Mouse (Mus musculus): Measurements from ENCODE around the gene Sh3rf1.

Gene Sh3rf1

GRCm38 (mm10) chr8:61322462-61322861, 98.8 kb downstream of the Sh3rf1 start:
- no peak for DNase-seq (ENCODE audit: low spot score)

DNA sequence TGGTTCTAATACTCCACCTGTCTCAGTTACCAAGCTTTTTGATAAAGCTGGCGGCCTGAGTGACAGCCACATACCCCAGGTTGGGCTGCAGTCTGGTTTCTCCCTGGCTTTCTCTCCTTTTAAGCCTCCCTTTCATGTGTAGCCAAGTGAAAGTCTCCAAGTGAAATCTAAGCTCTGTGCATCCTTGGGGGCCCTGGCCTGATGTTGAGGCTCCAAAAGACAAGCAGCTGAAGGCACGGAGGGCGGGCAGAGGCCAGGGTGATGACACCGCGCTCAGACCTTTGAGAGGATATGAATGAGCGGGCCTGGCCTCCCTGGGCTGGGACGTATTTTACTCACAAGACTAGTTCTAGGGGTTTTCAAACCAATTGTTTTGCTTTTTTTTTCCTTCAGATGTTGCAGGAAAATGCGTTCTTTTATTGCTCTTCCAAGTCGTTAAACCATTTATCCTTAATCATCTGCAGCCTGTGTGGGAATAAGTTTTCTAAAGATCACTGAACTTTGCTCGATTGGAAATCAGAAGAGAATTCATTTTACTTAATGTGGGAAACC, 100.8 kb downstream of the Sh3rf1 start:
- no peak for DNase-seq (ENCODE audit: low spot score)

DNA sequence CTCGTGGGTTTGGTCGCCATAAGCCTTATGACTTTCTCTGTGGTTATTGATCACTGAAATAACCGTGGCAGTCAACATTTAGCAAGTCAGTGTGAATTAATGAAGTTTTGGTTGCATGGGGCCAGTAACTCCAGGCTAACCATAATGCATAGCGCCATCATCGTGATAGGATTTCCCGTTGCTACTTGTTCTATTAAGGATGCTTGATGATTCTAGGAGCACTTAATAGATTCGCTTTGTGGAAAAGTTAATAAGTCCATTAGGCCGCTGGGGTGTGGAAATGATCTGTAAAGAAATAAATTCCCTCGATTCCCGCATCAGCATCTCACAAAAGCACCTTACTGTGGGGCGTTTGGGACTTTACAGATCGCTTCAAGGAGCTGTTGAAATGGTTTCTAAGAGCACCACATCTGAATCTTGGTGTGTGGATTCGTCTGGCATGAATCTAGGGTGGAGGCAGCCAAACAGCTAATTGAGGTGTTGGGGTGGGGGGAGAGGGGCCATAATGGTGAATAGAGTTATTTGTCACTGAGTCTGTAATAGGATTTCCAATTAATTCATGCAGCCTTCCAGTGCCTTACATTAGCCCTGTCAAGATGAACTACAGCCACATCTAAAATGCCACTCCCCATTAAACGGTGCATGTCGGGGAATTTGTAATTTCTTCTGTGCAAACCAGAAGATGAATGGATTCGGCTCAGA, 101.5 kb downstream of the Sh3rf1 start:
- DNase-seq (ENCODE audit: low spot score), result no peak

DNA sequence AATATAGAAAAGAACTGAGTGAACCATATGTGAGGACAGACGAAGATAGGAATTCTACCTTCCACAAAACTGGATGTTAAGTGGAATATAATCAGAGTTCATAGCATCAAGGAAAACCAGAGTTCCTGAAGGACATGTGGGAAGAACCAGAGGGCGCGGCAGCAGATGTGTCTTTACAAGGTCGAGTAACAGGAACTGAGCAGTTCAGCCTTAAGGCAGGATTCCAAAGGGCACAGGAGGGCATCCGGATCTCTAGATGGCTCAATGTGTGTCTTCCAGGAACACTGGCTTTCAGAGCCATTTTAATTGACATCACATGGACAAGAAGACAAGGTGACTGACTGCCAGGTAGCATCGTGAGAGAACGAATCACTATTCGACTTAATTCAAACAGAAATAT, 102.6 kb downstream of the Sh3rf1 start:
- no peak for DNase-seq (ENCODE audit: low spot score)

DNA sequence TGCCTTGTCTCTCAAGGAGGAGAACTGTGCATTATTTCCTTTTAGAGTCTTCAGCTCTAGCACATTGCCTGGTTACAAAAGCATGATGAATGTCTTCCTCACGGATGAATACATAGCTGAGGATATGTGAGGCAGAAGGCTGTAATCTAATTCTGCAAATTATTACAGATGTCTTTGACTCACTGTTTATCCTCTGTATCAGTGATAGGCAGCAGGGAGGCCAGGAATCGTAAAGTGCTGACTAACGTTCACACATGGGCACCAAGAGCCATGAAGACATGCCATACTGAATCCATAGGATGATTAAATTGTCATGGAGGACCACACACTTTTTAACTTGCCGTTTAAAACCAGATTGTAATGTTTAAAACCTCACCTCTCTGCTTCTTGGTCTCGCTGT, 103.7 kb downstream of the Sh3rf1 start:
- no peak for DNase-seq (ENCODE audit: low spot score)

DNA sequence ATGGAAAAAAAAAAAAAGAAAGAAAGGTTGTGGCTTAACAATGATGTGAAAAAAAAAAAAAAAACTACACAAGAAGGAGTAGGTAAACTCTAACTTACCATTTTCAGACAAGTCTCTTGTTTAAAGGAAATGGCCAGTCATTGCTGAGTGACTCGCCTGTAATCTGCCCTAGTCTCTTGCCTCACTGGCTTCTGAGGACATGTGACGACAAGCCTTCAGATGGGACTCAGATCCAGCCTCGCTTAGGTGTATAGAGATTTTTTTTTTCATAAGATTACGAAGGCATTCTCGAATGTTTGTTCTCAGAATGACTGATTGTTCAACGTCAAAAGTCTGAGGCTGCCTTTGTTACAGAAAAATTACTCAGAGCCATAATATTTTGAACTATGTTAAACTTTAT, 116.0 kb downstream of the Sh3rf1 start:
- DNase-seq (ENCODE audit: low spot score), result no peak

- DNase-seq (ENCODE audit: low spot score), result no peak
Measured at GRCm38 (mm10) chr8:61340283-61340984, 116.8 kb downstream of the Sh3rf1 start.

DNA sequence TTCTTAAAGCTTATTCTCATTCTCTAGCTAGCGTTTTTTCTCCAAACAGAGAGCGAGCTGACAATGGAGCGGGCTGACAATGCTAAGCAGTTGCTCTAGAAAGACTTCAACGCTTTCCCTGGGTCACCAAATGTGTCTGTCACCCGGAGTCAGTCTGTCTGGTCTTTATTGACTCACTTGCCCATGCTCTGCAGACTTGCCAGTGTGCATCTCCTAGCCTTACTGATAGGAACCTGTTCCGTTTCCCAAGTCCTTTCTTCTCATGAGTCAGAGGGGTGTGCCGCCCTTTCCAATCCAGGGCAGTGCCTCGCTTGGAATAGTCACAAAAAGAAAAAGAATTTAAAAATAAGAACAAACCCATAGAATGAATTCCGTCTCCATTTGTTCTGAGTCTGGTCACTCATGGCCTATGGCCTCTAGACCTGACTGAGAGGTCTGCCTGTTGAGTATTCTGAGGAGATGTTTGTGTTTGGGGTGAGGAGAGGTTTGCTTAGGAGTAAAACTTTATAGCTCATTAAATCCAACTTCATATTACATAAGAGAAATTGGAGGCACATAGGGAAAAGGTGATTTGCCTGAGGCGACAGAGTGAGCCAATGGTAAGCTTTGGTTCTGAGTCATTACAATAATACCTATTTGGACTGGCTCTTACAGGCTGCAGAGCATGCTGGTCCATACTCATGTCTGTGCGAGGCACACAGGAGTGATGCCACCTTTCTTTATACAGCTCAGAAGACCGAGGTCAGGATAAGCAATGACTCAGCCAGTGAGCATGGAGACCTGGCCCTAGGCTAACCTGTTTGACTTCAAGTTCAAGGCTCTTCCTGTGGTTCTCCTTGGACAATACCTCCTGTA, 118.1 kb downstream of the Sh3rf1 start:
- no peak for DNase-seq (ENCODE audit: low spot score)

- no peak for DNase-seq (ENCODE audit: low spot score)
Measured at GRCm38 (mm10) chr8:61342473-61343026, 118.9 kb downstream of the Sh3rf1 start.

GRCm38 (mm10) chr8:61344435-61344834, 120.8 kb downstream of the Sh3rf1 start:
- no peak for DNase-seq (ENCODE audit: low spot score)

DNA sequence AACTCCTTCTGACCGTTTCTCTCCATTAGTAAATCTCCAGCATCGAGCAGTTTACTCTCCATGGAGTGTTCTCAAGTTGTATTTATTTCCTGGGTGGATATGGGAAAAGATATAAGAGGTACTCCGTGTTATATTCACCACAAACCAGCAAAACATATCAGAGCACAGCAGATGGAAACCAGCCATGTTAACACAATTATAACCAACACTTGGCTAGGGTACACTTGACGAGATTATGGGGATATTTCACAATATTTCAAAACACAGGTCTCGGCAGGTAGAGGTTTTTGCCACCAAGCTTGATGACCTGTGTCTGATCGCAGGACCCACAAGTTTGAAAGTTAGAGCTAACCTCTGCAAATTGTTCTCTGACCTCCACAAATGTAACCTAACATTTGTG, 123.3 kb downstream of the Sh3rf1 start:
- no peak for DNase-seq (ENCODE audit: low spot score)

DNA sequence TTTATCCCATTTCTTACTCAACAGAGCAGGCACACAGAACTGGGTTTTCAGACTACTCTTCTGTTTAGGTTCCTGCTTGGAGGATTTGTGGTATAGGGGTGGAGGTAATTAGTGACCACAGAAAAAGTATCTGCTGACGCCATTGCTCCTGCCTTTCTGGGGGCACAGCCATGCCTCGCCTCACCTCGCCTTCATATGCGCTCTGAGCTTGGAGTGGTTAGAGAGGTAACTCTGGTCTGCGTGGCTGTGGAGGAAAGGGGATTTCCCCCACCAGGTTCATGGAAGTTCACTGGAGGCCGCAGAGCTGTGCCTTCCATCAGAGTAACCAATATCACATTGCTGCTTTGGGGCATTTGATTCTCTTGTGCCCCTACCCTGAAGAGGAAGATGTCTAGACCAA, 123.9 kb downstream of the Sh3rf1 start:
- DNase-seq (ENCODE audit: low spot score), result no peak

GRCm38 (mm10) chr8:61348029-61348428, 124.4 kb downstream of the Sh3rf1 start:
- no peak for DNase-seq (ENCODE audit: low spot score)

GRCm38 (mm10) chr8:61348518-61348917, 124.8 kb downstream of the Sh3rf1 start:
- DNase-seq (ENCODE audit: low spot score), result no peak

- DNase-seq (ENCODE audit: low spot score), result no peak
Measured at GRCm38 (mm10) chr8:61350443-61350842, 126.8 kb downstream of the Sh3rf1 start.

DNA sequence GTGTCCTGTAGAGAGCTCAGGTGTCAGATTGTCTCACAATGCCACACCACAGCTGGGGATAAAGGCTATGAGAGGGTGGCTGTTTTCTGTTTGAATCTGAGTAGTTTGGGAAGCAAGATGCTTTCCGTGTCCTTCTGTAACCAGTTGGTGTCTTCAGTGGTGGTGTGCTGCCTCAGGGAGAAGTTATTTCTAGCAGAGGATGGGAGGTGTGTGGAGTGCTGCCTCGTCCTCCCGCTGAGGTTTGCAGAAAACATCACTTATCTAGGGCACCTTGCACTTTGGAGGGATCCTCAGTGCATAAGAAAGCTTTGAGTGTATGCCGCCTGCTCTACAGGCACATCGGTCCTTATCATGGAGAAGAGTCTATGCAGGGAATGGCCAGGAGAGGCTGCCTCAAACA, 128.0 kb downstream of the Sh3rf1 start:
- DNase-seq (ENCODE audit: low spot score), result no peak

- DNase-seq (ENCODE audit: low spot score), result no peak
Measured at GRCm38 (mm10) chr8:61355503-61355902, 131.8 kb downstream of the Sh3rf1 start.

DNA sequence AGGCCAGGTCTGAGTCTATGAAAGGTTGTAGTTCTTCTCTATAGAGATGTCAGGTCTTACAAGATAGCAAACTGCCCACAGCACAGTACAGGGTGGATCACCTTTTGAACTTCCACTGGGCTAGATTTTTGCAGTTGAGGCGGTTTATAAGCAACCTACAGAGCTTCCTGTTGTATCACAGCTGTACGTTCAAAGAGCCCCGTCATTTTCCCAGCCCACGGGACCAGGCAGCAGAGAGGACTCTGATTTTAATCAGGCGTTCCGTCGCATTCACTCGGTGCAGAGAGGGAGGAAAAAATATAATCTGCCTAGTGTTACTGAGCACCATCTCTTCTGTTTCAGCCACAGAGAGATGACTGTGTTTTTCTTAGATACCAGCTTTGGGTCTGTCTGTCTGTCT, 135.3 kb downstream of the Sh3rf1 start:
- no peak for DNase-seq (ENCODE audit: low spot score)

DNA sequence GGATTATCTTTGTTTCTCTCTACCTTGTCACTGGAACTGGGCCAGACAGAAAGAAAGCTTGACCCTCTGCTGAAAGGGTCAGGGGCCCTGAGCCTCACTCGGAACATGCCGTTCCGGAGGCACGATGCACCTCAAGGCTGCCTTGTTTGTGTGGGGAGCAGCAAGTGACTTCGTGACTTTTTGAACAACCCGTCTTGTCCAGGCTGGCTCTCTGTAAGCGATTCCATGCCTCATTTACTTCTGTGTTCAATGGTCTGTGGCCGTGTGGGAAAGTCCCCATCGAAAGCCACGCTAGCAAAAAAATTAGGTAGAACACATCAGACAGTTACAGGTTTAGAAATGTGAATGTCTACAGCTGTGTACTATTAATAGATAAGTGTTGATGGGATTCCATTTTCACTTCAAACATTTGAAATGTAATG, 136.2 kb downstream of the Sh3rf1 start:
- peak; percentile 53 for DNase-seq (ENCODE audit: low spot score)

DNA sequence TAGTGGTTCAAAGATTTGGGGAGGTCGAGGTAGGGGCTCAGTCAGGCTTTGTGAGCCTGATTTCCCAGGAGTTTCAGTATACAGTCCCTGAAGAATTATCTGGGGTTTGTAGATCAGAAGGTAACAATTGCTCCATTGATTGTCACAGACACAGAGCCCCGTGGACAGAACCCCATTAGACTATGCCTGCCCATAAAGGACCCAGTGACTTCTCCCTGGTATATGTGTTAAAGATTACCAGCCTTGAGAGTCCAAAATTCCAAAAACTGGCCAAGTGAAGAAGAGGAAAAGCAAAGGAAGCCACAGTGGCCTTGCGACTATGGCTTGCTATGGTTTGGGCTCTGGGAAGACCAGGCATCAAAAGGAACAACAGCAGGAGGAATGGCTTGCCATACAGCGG, 136.7 kb downstream of the Sh3rf1 start:
- no peak for DNase-seq (ENCODE audit: low spot score)

DNA sequence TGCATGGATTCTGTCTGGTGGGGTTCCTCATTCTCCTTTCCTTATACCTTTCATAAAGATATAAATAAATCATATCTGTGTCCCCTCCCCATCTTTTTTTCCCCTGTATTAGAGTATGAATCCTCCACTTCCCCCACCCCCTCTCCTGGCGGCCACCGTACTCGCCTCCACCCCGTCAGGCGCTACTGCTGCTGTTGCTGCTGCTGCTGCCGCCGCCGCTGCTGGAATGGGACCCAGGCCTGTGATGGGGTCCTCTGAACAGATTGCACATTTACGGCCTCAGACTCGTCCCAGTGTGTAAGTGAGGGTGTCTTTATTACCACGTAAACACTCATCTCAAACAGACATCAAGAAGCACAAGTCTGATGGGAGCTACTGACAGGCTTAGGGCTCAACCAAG, 137.8 kb downstream of the Sh3rf1 start:
- DNase-seq (ENCODE audit: low spot score), result no peak

DNA sequence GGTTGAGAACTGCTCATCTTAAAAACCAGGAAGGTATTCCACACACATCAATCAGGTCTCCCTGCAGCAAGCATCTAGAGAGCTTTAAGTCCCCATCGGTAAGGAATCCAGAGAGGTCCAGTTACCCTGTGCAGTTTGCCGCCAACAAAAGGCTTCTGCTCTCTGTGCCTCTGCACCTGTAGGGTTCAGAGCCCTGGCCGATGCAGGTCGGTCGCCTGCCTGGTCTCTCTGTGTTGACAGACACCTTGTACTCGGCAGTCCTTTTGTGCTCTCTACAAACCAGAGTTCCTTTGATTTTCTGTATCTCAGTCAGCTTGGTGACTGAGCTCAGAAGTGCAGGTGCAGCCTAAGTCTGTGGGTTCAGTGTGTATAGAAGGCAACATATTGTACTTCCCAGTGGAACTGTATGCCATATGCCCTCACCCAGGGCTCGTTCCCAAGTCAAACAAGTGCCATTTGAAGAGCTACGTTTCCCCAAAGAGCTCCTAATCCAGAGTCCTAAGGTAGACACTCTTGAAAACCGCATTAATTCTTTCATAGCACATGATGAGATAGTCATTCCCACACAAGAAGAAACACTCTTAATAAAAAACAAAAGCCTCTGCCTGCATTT, 138.7 kb downstream of the Sh3rf1 start:
- DNase-seq (ENCODE audit: low spot score), result no peak

All from testis, postnatal 10 days (tissue).